Mouse (Mus musculus) kidney, postnatal 4 days (tissue): Measurements from ENCODE around the gene Ppp2r5d.

Experiments used
- DNase-seq, 2 experiments: peaks; one replicate each; pipeline ENCODE4 v3.0.0; 2021; ENCODE audit warnings: mixed read lengths in 2 of 2

Ppp2r5d gene

GRCm38 (mm10) chr17:46679843-46680759, 24.8 kb downstream of the Ppp2r5d start:
- peak; percentile 75 to 81 for DNase-seq

DNA sequence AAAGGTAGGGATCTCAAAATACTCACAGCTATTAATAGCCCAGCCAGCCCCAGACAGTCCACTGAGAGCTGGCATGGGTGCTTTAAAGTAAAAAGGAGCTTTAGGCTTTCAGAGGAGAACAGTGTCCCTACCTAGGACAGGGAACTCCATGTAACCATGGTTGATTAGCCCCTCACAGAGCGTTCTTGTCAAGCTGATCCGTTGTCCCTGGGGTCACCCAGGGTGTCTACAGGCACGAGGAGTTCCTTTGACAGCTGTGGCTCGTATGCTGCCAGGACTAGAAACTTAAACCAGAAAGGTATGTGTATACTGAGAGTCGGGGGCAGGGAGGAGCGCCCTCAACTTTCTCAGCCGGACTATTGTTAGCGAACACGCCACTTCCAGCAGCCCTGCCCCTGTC, 26.0 kb downstream of the Ppp2r5d start:
- no peak for DNase-seq

GRCm38 (mm10) chr17:46678416-46678815, 26.5 kb downstream of the Ppp2r5d start, which contains the start of gene Mea1:
Mea1 (plus strand) TSS chr17:46678793.
- DNase-seq, result no peak

DNA sequence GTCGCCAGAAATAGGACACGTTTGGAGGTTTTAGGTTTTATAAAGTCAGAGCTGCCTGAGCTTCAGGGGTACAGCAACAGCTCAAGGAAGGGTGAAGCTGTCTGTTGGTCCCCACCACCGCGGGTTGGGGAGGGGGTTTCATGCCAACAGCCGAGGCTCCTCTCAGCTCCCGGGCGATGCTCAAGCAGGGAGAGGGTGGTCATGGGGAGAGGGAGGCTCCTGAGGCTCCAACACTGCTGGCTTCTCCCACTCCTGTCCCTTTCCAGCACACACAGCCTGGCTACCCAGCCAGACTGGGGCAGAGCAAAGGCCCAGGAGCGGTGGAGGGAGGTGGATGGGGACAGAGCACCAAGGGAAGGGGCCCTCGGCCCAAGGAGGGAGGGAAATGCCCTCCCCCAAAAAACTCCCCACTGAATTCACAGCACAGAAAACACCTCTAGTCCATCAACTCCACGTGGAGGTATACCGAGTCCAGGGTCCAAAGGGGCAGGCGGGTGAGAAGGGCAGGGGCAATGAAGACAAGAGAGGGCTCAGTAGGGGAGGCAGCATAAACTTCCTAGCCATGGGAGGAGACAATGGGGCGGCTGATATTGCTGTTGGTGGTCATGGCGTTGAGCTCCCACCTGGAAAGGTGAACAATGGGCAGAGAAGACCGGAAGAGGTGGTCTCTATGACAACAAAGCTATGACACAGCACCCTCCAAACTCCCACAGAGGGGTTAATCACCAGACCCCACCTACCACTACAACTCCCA, 30.2 kb downstream of the Ppp2r5d start:
- DNase-seq, result no peak

GRCm38 (mm10) chr17:46673850-46674529, 30.9 kb downstream of the Ppp2r5d start, which contains the start of gene Rrp36:
Rrp36 (minus strand) TSS chr17:46674352.
- peak; percentile 92 to 95 for DNase-seq

DNA sequence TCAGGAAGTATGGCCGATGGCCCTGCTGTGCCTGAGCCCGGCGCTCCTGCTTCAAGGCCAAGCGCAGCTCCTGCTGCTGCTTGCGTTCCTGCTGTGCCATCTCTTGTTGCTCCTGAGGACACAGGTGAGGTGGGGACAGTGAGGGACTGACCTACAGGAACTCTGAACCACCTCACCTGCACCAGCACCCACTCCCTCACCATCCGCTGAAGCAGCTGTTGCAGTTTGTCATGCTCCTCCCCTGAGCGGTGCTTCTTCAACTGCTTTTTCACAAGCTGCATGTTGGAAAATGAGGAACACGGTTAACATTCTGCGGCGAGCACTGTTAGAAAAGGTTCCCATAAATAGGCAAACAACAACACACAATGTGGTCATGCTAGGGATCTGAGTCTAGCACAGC, 35.0 kb downstream of the Ppp2r5d start:
- no peak for DNase-seq

DNA sequence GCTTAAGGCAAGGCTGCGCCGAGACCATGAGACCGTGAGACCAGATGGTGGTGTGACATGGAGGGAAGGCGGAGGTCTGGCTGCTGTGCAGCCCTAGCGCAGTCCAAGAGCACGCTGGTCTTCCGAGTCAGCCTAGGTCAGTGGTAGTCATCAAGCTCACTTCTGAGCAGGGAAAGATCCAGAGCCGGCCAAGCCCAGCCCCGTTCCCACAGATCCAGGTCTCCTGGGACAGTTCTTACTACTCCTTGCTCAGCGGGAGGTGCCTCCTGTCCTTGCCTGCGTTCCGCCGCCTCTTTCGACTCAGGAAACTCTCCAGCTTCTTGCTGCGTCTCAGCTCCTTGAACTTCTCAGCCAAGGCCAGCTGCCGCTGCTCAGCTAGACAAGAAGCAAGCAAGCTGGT, 37.2 kb downstream of the Ppp2r5d start:
- peak in 1 of 2 experiments; percentile 43 for DNase-seq

GRCm38 (mm10) chr17:46662730-46663129, 42.2 kb downstream of the Ppp2r5d start:
- peak; percentile 56 to 59 for DNase-seq

GRCm38 (mm10) chr17:46661981-46662380, 42.9 kb downstream of the Ppp2r5d start:
- no peak for DNase-seq

DNA sequence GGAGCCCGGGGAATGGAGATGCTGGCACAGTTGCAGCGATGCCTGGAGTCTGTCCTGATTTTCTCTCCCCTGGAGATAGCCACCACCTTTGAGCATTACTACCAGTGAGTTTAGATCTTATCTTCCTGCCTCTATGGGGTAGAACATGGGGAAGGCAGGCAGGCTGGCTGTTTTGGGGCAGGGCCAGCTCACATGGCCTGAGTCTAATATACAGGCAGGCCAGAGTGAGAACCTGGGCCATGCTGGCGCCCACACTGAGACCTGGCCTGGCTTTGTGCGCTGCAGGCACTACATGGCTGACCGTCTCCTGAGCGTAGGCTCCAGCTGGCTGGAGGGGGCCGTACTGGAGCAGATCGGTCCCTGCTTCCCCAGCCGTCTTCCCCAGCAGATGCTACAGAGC, 43.6 kb downstream of the Ppp2r5d start:
- DNase-seq, result no peak

DNA sequence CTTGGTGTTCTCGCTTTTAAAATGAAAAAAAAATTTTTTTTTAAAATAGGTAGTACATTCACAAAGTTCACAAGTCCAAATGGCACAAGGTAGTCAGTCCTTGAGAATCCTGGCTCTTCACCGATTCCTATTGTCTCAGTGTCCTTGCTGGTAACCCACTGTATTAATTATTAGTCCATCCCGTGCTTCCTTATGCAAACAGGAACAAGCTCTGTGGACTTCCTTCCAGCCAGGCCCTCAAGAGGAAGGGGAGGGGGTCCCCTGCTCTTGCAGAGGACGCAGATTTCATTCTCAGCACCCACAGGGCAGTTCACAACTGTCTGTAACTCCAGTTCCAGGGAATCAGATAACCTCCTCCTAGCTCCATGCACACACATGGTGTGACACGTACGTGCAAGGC, 48.9 kb downstream of the Ppp2r5d start:
- DNase-seq, result no peak

- peak in 1 of 2 experiments; percentile 52 for DNase-seq
Measured at GRCm38 (mm10) chr17:46651755-46652547, 53.0 kb downstream of the Ppp2r5d start.

DNA sequence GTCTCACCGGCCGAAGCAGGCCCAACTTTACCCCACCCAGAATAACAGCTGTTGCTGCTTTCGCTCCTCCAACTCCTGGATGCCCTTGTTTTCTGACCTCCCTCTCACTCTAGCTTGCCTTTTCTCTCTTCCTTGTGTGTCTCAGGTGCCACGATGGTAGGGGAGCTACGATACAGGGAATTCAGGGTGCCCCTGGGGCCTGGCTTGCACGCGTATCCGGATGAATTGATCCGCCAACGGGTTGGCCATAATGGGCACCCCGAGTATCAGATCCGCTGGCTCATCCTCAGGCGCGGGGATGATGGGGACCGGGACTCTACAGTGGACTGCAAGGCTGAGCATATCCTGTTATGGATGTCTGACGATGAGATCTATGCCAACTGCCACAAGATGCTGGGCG, 53.6 kb downstream of the Ppp2r5d start:
- peak in 1 of 2 experiments; percentile 31 for DNase-seq

DNA sequence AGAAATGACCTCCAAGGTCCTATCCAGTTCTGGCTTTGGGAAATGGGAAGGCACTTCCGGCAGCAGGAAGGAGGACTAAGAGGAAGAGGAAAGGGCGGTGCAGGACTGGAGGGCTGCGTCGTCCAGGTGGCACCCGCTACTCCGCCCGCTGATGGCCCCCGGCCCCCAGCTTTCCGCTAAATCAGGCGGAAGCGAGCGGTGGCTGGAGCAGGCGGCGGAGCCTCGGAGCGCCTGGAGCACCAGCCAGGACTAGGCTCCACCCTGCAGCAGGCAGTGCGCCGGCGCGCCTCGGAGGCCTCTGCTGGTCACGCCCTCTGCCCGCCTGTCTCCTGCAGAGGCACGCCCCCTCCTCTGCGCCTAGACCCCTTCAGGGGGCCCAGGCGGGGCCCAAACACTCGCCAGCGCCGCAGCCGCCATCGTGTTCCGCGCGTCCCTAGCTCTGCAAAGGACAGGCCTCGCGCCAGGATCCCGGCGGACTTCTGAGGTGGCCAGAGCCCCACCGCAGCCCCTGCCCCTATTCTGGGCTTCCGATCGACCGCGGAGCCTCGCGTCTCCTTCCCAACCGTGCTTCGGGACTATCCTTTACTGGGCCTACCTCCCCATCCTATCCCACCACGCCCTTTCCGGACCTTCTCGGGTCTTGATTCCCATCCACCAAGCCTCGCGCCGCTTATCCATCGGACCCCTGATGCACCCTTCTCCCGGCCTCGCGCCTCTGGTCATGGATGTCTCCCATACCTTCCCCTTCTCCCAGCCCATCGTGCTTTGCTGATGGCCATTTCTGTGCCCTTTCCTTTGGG, 54.5 kb downstream of the Ppp2r5d start, which contains the start of gene Cul7:
TSS of gene Cul7 (plus strand) at position 106 of the 800 bp plus-strand sequence.
- DNase-seq, result peak; percentile 95 to 98

GRCm38 (mm10) chr17:46649811-46650210, 55.1 kb downstream of the Ppp2r5d start:
- peak; percentile 45 to 62 for DNase-seq

DNA sequence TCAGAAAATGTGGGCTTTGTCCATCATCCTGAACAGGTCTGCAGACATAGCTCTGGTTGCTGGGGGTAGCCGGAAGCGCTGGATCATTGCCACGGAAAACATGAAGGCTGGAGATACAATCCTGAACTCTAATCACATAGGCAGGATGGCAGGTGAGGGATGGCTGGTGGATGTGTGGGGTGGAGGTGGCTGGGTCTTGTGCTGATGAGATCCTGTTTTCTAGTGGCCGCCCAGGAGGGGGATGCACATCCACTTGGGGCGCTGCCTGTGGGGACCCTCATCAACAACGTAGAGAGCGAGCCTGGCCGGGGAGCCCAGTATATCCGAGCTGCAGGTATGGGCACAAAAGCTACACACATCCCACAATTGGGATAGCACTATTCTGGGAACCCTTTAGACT, 56.5 kb downstream of the Ppp2r5d start:
- DNase-seq, result no peak

DNA sequence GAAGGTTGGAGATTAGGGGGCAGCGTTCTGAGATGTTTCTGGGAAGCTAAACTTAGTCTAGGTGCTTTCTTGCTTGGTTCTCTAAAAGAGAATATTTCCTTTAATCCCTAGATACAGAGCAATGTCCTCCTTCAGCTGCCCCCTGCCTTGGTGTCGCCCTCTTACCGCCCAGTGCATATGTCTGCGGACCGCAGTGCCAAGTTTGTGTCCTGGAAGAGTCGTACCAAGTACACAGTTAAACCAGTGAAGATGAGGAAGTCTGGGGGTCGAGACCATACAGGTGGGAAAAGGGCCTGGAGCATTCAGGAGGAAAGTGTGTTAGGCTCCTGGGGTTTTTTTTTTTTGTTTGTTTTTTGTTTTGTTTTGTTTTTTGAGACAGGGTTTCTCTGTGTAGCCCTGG, 57.6 kb downstream of the Ppp2r5d start:
- no peak for DNase-seq

DNA sequence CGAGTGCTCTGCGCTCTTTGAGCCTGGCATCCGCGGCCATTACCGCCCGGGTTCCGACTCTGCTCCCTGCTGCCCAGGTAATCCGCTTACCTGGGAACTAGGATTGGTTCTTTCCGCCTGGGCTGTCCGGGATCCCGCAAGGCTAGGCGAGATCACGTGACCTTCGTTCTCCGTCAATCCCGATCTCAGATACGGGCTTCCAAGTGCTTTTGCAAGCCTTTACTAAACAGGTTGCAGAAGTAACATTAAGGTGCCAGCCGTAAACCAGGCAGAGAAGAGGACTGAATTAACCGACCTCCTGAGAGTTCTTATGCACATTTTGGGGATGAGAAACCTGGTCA, 58.6 kb downstream of the Ppp2r5d start:
- DNase-seq, result no peak

DNA sequence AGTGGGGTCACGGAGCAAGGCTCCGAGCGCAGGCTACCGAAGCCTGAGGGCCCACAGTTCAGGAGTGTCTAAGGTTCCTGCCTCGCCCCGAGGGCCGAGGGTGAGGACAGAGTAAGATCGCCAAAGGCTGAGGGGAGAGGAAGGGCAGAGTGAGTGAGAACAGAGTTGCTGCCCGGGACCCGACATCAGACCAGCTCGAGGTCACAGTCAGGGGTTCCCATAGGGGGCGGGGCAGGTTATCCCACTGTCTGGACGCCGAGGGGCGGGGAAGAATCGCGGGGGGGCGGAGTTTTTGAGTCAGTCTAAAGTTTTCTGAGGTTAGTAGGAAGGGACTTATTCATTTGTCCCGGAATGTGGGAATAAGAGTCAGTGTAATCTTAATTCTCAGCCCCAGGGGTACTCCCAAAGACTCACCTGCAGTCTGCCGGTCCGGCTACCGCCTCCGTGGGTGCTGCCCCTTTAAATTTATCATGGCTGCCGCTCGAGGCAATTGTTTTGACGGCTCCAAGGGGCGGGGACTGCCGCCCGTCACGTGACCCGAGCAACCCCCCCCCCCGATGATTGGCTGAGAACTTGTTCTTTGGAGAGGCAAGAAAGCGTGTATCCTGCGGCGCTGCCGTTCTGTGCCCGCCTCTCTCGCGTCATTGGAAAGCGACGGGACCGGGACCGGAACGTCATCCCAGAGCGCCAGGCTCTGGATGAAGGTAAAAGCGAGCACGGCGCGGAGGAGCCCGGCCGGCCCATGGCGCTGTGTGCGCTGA, 59.2 kb downstream of the Ppp2r5d start, which contains the start of the genes Klc4 and Mrpl2:
TSS of gene Klc4 (minus strand) at position 462 of the 761 bp plus-strand sequence.
TSS of gene Mrpl2 (plus strand) at position 669 of the 761 bp plus-strand sequence.
- peak; percentile 99 to 100 for DNase-seq

GRCm38 (mm10) chr17:46644916-46645475, 59.9 kb downstream of the Ppp2r5d start:
- DNase-seq, result peak; percentile 71 to 83
